Mouse (Mus musculus) limb, embryonic 12.5 days (tissue): ENCODE results near the gene Kirrel. TPM values are rescaled to one million over a fixed set of nuclear protein-coding genes. Genes with fewer than 3 reads are reported as not detected.
A peak's percentile ranks its signal among the peaks of the same experiment; 100 is the strongest.
"Not testable (repeated sequence)": the region's sequence is repeated elsewhere in the genome, so short reads cannot be mapped to it uniquely, and the experiment has no call there.

Experiments used
- ATAC-seq: fragments of 200-750 bp; cut with Nextera tagmentation; 2 replicates; pipeline ENCODE4 v1.8.0; 2017; ENCODE audit warnings: low read depth, moderate TSS enrichment; ENCODE audit not compliant: insufficient number of reproducible peaks, insufficient read depth, low FRiP score, low TSS enrichment
- H3K27ac ChIP-seq: fragments of 300-500 bp; sonication (generic); 2 replicates; pipeline ENCODE4 v1.5.1; 2016; ENCODE audit warnings: mild to moderate bottlenecking, moderate library complexity
- H3K27me3 ChIP-seq: fragments of 300-500 bp; sonication (generic); 2 replicates; pipeline ENCODE4 v1.6.1; 2016; ENCODE audit warnings: mild to moderate bottlenecking, moderate library complexity
- H3K36me3 ChIP-seq: fragments of 300-500 bp; sonication (generic); 2 replicates; pipeline ENCODE4 v1.6.1; 2016; ENCODE audit warnings: mild to moderate bottlenecking, moderate library complexity
- H3K4me1 ChIP-seq: fragments of 300-500 bp; sonication (generic); replicated peaks from 2 replicates; pipeline ENCODE4 v1.6.1; 2016
- H3K4me2 ChIP-seq: fragments of 300-500 bp; sonication (generic); 2 replicates; pipeline ENCODE4 v1.6.1; 2016; ENCODE audit warnings: mild to moderate bottlenecking, moderate library complexity
- H3K4me3 ChIP-seq: fragments of 300-500 bp; sonication (generic); replicated peaks from 2 replicates; pipeline ENCODE4 v1.5.1; 2016; ENCODE audit warnings: mild to moderate bottlenecking
- H3K9ac ChIP-seq: fragments of 300-500 bp; sonication (generic); replicated peaks from 2 replicates; pipeline ENCODE4 v1.6.1; 2016; ENCODE audit warnings: mild to moderate bottlenecking, moderate library complexity
- H3K9me3 ChIP-seq: fragments of 300-500 bp; sonication (generic); 2 replicates; pipeline ENCODE4 v1.6.1; 2016; ENCODE audit warnings: mild to moderate bottlenecking, moderate library complexity
- WGBS: fragments of 180-500 bp; shearing (Covaris S2); methylation state at CpG from one replicate; pipeline ENCODE4 v1.1.7; 2016; 5-methylcytosine and 5-hydroxymethylcytosine counted together
- polyA plus RNA-seq: library from polyadenylated mRNA; unstranded; fragments of >200 nt; fragmentation: Nextera tagmentation; extraction: Ambion mirVana; gene quantifications from 2 replicates; pipeline ENCODE4 v1.2.1, GENCODE M21; 2016

Gene Kirrel
- polyA plus RNA-seq, 1 experiment from 2014 or later, result 17.5 TPM

DNA sequence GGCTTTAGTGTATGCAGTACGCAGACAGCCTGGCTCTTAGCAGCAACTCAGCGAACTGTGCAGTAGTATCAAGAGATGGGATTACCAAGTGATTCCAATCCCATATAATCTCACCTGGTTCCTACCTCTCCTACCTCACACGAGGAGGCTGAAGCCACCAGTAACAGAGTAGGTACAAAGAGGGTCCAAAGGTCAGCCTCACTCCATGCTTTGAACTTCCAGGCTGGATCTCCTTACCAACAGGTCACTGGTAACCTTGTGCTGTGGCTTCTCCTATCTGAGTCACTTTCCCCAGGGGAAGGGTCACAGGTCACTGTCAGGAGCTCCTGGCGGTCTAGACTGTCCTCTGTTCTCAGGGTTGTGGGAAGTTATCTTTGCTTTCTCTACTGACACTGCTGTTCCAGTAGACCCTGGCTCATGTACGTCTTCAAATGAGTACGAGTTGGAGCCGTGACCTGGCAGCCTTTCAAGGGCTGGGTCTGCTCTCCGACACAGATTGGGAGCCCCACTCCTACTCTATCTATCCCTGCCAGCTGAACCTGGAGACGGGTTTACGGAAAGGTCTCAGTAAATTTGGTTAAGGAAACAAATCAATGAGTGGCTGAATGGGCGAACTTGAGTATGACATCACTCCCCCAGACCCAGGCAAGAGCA lies 42.7 kb downstream of the Kirrel start:
- WGBS, result 84% methylated on average over 11 of the region's 11 CpGs
- H3K9me3 ChIP-seq, result no peaks in the 10 kb centered on the region
- H3K36me3 ChIP-seq, result peaks cover 82% of the 10 kb centered on the region
- H3K27me3 ChIP-seq, result no peaks in the 10 kb centered on the region
- H3K4me1 ChIP-seq, result peaks cover 11% of the 10 kb centered on the region; the same call in 1 of the 2 replicates
- H3K9ac ChIP-seq, result no peak overlapping the region
- no peak overlapping the region for H3K27ac ChIP-seq
- H3K4me2 ChIP-seq, result no peak overlapping the region
- no peak for ATAC-seq
- H3K4me3 ChIP-seq, result no peak overlapping the region

DNA sequence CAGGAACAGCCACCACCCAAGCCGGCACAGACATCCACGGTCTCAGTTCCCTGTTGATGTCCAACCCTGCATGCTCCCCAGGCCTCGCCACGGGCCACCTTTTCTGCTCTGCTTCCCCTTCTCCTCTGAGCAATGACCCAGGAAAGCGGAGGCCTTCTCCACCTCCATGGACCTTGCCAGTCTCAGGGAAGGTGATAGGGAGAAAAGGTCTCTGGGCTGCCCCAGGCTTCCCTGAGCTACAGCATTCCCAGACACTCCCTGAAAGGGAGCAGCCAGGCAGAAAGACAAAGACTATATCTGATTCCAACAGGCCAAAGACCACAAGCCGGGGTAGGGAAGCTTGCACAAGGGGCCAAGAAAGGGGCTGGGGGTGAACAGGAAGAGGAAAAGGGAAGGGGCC lies 43.6 kb downstream of the Kirrel start:
- Histone ChIP-seq H3K27ac (no peak overlapping the region; the same call in 1 of the 2 replicates), H3K4me3 (no peak overlapping the region), H3K27me3 (no peaks in the 10 kb centered on the region), H3K4me2 (no peak overlapping the region), H3K9ac (no peak overlapping the region), H3K36me3 (peaks cover 74% of the 10 kb centered on the region), H3K9me3 (no peaks in the 10 kb centered on the region), H3K4me1 (peaks cover 7% of the 10 kb centered on the region; the same call in 1 of the 2 replicates)
- WGBS, result 90% methylated on average over 6 of the region's 6 CpGs
- no peak for ATAC-seq

DNA sequence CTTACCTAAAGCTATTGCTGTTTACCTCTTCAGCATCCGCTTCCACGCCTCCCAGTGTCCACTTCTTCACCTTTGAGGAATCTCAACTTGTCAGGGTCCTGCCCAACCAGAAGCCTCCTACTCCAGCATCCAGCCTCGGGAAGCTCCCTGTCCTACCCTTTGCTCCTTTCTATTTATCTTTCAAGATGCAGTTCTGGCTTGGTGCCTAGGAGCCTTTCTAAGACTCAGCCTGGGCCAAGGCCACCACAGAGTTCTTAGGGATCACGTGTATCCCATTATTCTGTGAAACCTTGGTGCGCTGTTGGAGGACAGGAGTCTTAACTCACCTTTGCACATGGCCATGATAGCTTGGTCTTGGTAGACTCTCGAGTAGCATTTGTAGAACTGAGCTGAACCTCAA lies 50.8 kb downstream of the Kirrel start:
- H3K4me2 ChIP-seq, result no peak overlapping the region
- no peaks in the 10 kb centered on the region for H3K27me3 ChIP-seq
- no peak overlapping the region for H3K4me3 ChIP-seq
- 95% methylated on average over 6 of the region's 6 CpGs for WGBS
- peaks cover 70% of the 10 kb centered on the region for H3K36me3 ChIP-seq
- no peak overlapping the region for H3K9ac ChIP-seq
- ATAC-seq, result no peak
- H3K4me1 ChIP-seq, result peaks cover 11% of the 10 kb centered on the region
- no peaks in the 10 kb centered on the region for H3K9me3 ChIP-seq
- no peak overlapping the region for H3K27ac ChIP-seq

DNA sequence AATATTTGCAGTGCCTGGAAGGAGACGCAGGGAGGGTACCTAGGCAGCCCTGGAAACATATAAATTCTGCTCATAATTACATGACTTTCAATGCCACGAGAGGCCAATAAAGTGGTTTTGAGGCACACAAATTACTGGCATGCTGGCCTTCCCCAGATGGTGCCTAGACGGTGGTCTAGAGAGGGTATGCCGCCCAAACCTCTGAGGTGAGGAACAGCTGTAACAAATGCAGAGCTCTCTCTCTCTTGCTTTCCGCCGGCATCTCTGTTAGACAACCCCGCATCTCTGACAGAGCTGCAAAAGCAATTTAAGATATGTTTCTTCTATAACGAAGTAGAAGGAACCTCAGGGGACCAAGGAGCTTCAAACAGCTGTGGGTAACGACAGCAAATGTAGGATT lies 56.3 kb downstream of the Kirrel start:
- no peak overlapping the region for H3K4me2 ChIP-seq
- peaks cover 44% of the 10 kb centered on the region for H3K4me1 ChIP-seq
- peaks cover 43% of the 10 kb centered on the region for H3K36me3 ChIP-seq
- ATAC-seq, result no peak
- no peaks in the 10 kb centered on the region for H3K9me3 ChIP-seq
- peak overlapping the region; percentile 45; the same call in 1 of the 2 replicates for H3K27ac ChIP-seq
- no peak overlapping the region for H3K4me3 ChIP-seq
- no peak overlapping the region for H3K9ac ChIP-seq
- no peaks in the 10 kb centered on the region for H3K27me3 ChIP-seq
- WGBS, result 48% methylated on average over 9 of the region's 9 CpGs

DNA sequence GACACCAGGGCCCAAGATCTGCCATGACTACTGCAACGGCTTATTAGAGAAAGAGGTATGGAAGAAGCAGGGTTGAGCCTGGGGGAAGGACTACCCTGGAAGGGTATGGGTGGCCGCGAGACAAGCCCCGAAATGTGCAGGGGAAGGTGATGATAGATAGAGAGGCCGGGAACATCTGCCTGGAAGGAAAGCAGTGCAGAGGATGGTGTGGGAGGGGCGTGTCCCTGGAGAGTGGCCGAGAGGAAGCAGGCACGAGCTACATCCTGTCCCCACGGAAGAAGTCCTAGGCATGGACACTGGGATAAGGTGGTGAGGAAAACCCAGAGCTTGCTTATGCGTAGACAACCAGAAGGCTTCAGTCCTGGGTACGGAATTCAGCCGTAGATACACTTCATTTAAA lies 56.9 kb downstream of the Kirrel start:
- WGBS, result 79% methylated on average over 12 of the region's 12 CpGs
- H3K4me3 ChIP-seq, result no peak overlapping the region
- no peak overlapping the region for H3K4me2 ChIP-seq
- H3K36me3 ChIP-seq, result peaks cover 42% of the 10 kb centered on the region
- H3K27ac ChIP-seq, result peak overlapping the region; percentile 45; the same call in 1 of the 2 replicates
- no peaks in the 10 kb centered on the region for H3K27me3 ChIP-seq
- no peak overlapping the region for H3K9ac ChIP-seq
- H3K4me1 ChIP-seq, result peaks cover 48% of the 10 kb centered on the region
- no peaks in the 10 kb centered on the region for H3K9me3 ChIP-seq
- no peak for ATAC-seq

DNA sequence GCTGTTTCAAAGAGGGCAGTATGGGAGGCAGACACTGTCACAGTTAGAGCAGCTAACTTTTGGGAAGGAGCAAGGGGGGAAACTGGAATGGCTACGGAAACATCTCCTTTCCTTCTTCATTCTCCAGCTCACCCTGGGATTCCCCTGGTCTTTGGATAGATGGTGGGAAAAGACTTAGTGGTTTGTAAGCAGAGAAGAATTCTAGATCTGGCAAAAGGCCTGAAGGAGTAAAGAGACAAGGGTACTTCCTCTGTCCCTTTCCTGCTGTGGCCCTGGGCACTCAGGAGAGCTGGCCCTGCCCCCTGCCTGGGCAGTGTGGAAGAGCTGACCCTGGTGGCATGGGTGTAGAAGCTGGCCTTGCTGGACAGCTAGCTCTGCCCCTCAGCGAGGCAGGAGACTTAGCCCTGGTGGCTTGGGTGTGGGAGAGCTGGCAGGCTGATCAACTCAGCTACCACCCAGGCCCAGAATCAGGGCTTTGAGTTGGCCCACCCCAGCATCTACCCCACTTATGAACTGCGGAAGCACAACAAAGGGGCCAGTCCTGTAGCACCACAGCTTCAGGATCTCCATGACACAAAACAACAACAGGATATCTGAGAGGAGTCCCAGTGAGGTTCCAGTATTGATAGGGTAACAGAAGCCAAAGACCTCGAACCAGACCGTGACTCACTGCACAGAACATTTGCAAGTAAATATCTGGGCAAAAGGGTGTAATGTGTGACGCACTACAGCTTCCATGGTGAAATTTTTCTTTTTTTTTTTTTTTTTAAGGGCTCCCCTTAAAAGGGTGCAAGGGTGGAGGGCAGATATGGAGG lies 58.6 kb downstream of the Kirrel start:
- no peaks in the 10 kb centered on the region for H3K27me3 ChIP-seq

DNA sequence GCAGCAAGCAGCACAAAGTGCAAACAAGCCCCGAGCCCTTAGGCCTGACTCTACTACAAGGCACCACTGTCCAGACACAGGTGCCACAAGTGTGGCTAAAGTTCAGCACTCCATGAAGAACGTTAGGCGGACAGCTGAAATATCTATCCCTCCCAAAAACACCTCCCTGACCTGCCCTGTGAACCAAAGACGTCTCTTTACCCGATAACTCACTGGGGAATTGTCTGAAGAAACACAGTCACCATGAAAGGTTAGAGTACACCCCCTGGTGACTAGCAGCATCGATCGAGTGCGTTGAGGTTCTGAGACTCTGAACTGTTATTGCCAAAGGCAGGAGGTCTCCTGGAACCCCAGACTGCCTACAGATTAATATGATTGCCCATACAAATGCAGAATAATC lies 59.3 kb downstream of the Kirrel start:
- no peaks in the 10 kb centered on the region for H3K9me3 ChIP-seq
- H3K4me3 ChIP-seq, result no peak overlapping the region
- no peak overlapping the region for H3K4me2 ChIP-seq
- peaks cover 23% of the 10 kb centered on the region; the same call in 1 of the 2 replicates for H3K36me3 ChIP-seq
- H3K27ac ChIP-seq, result no peak overlapping the region
- H3K4me1 ChIP-seq, result peaks cover 48% of the 10 kb centered on the region
- WGBS, result 81% methylated on average over 8 of the region's 8 CpGs
- H3K9ac ChIP-seq, result no peak overlapping the region
- no peak for ATAC-seq
- H3K27me3 ChIP-seq, result no peaks in the 10 kb centered on the region

More for the DNA sequence above, 58.6 kb downstream of the Kirrel start:
- Histone ChIP-seq H3K4me2 (no peak overlapping the region), H3K4me3 (no peak overlapping the region), H3K36me3 (peaks cover 30% of the 10 kb centered on the region), H3K27ac (no peak overlapping the region), H3K9ac (no peak overlapping the region), H3K9me3 (no peaks in the 10 kb centered on the region), H3K4me1 (peaks cover 48% of the 10 kb centered on the region)
- no peak for ATAC-seq
- WGBS, result 87% methylated on average over 6 of the region's 6 CpGs

DNA sequence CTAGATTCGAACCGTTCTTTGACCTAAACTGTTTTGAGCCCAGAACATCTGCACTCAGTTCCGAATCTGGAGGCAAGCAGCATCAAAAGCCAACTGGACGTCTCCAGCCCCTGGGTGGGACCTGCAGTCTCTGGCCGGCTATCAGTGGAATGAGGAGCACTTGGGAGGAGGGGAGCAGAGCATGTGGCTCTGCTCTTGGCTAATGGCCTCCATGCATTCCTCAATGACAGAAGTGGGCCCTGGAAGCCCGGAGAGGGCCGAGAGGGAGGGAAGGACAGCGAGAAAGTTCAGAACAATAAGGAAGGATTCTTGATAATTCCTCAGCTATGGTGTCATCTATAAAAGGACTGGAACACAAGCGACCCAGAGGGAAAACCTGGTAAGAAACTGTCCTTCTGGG lies 59.7 kb downstream of the Kirrel start:
- Histone ChIP-seq H3K4me1 (peaks cover 47% of the 10 kb centered on the region), H3K27me3 (no peaks in the 10 kb centered on the region), H3K9ac (no peak overlapping the region), H3K4me2 (no peak overlapping the region), H3K36me3 (peaks cover 19% of the 10 kb centered on the region; the same call in 1 of the 2 replicates), H3K9me3 (no peaks in the 10 kb centered on the region), H3K4me3 (no peak overlapping the region), H3K27ac (no peak overlapping the region)
- ATAC-seq, result no peak
- 64% methylated on average over 9 of the region's 9 CpGs for WGBS

DNA sequence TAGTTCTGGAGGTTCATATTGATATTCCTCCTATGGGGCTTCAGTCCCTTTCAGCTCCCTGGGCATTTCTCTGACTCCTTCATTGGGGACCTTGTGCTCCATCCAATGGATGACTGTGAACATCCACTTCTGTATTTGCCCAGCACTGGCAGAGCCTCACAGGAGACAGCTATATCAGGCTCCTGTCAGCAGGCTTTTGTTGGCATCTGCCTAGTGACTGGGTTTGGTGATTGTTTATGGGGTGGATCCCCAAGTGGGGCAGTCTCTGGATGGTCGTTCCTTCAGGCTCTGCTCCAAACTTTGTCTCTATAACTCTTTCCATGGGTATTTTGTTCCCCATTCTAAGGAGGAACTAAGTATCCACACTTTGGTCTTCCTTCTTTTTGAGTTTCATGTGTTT lies 60.7 kb downstream of the Kirrel start:
- not testable (repeated sequence) for H3K4me2 ChIP-seq, H3K9me3 ChIP-seq, H3K27ac ChIP-seq, H3K9ac ChIP-seq, H3K27me3 ChIP-seq, ATAC-seq, H3K4me3 ChIP-seq
- 84% methylated on average over 1 of the region's 1 CpGs for WGBS
- H3K4me1 ChIP-seq, result peaks cover 39% of the 10 kb centered on the region
- peaks cover 13% of the 10 kb centered on the region; the same call in 1 of the 2 replicates for H3K36me3 ChIP-seq

DNA sequence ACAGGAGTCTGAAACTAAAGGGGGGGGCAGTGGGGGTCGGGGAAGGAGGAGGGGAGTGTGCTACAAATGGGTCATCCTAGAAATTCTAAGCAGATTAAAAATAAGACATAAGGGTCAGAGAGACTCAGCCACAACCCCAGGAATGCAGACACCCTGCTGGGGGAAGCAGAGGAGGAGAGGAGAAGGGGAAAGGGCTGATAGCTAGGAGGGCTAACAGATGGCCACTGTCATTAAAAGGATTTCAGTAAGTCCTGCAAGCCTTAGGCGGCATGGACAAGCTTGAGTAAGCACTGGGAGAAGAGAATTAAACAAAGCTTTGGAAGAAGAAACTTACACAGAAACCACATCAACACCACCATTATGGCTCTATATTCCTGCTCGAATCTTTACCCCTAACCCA lies 62.3 kb downstream of the Kirrel start:
- H3K9ac ChIP-seq, result no peak overlapping the region
- 62% methylated on average over 3 of the region's 3 CpGs for WGBS
- ATAC-seq, result no peak
- no peak overlapping the region for H3K4me2 ChIP-seq
- H3K27ac ChIP-seq, result no peak overlapping the region
- peaks cover 22% of the 10 kb centered on the region; the same call in 1 of the 2 replicates for H3K36me3 ChIP-seq
- peaks cover 23% of the 10 kb centered on the region for H3K4me1 ChIP-seq
- H3K4me3 ChIP-seq, result no peak overlapping the region
- no peaks in the 10 kb centered on the region for H3K27me3 ChIP-seq
- H3K9me3 ChIP-seq, result no peaks in the 10 kb centered on the region

DNA sequence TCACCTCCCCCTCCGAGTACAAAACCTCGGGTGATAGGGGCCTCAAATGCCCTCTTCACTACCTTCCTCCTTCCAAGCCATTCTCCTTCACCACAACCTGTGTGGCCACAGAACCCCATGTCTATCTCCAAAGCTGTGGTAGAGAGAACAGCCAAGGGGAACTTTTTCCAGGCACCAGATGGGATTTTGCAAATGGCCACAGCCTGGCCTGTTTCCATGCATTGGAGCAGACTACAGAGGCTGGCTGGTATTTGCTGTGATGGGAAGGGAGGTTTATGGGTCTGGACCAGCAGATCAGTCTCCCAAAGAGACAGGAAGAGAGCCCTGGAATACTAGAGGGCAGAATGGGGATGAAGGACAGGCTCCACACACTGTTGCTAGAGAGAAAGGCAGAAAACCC lies 69.7 kb downstream of the Kirrel start:
- no peak for ATAC-seq
- H3K9me3 ChIP-seq, result no peaks in the 10 kb centered on the region
- no peak overlapping the region for H3K4me3 ChIP-seq
- H3K27ac ChIP-seq, result no peak overlapping the region
- H3K9ac ChIP-seq, result no peak overlapping the region
- no peaks in the 10 kb centered on the region for H3K27me3 ChIP-seq
- H3K4me1 ChIP-seq, result peaks cover 22% of the 10 kb centered on the region
- H3K4me2 ChIP-seq, result no peak overlapping the region
- WGBS, result 82% methylated on average over 2 of the region's 2 CpGs
- peaks cover 31% of the 10 kb centered on the region for H3K36me3 ChIP-seq
